Mouse (Mus musculus): ENCODE measurements around the gene Gstp1.

The Gstp1 gene

GRCm38 (mm10) chr19:4003641-4004040 is 34.1 kb downstream of the Gstp1 start:
- ATAC-seq (ENCODE audit: insufficient number of reproducible peaks, low FRiP score, low TSS enrichment) = no peak

GRCm38 (mm10) chr19:4003112-4003511 is 34.7 kb downstream of the Gstp1 start, which contains the start of gene Doc2g:
Gene Doc2g (plus strand): TSS chr19:4003313.
- no peak for ATAC-seq (ENCODE audit: insufficient number of reproducible peaks, low FRiP score, low TSS enrichment)

- no peak for ATAC-seq (ENCODE audit: insufficient number of reproducible peaks, low FRiP score, low TSS enrichment)
These were observed 36.0 kb downstream of the Gstp1 start for GRCm38 (mm10) chr19:4001752-4002151.

GRCm38 (mm10) chr19:4000949-4001525 is 36.7 kb downstream of the Gstp1 start:
- ATAC-seq (ENCODE audit: insufficient number of reproducible peaks, low FRiP score, low TSS enrichment) = no peak

- ATAC-seq (ENCODE audit: insufficient number of reproducible peaks, low FRiP score, low TSS enrichment) = peak; percentile 81
These were observed 37.5 kb downstream of the Gstp1 start, which contains the start of the genes Nudt8 and Gm49405 for GRCm38 (mm10) chr19:4000119-4000900. Gene Nudt8 (plus strand): TSS chr19:4000580. Gene Gm49405 (plus strand): TSS chr19:4000626.

GRCm38 (mm10) chr19:3999121-3999730 is 38.6 kb downstream of the Gstp1 start:
- no peak for ATAC-seq (ENCODE audit: insufficient number of reproducible peaks, low FRiP score, low TSS enrichment)

- ATAC-seq (ENCODE audit: insufficient number of reproducible peaks, low FRiP score, low TSS enrichment) = no peak
These were observed 39.5 kb downstream of the Gstp1 start for GRCm38 (mm10) chr19:3998335-3998734.

- no peak for ATAC-seq (ENCODE audit: insufficient number of reproducible peaks, low FRiP score, low TSS enrichment)
These were observed 40.6 kb downstream of the Gstp1 start for GRCm38 (mm10) chr19:3997231-3997630.

- ATAC-seq (ENCODE audit: insufficient number of reproducible peaks, low FRiP score, low TSS enrichment) = no peak
These were observed 41.0 kb downstream of the Gstp1 start for GRCm38 (mm10) chr19:3996747-3997146.

DNA sequence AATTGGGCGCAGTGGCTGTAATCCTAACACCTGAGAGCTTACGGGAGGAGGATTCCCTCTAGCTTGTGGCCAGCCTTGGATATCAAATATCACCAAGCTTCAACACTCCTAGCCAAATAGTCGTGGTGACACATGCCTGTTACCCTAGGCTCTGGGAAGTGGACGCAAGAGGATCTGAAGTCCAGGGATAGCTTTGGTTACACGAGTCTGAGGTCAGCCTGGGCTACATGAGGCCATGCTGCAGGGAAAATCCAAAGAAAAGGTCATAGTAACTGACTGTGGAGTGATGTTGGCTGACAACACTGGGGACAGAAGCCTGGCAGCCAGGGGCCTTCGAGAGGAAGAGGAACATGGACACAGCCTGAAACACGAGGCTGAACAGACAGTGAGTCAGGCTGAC is 41.7 kb downstream of the Gstp1 start:
- no peak for ATAC-seq (ENCODE audit: insufficient number of reproducible peaks, low FRiP score, low TSS enrichment)

GRCm38 (mm10) chr19:3995505-3995904 is 42.3 kb downstream of the Gstp1 start:
- no peak for ATAC-seq (ENCODE audit: insufficient number of reproducible peaks, low FRiP score, low TSS enrichment)

- no peak for ATAC-seq (ENCODE audit: insufficient number of reproducible peaks, low FRiP score, low TSS enrichment)
These were observed 42.9 kb downstream of the Gstp1 start for GRCm38 (mm10) chr19:3994932-3995331.

- ATAC-seq (ENCODE audit: insufficient number of reproducible peaks, low FRiP score, low TSS enrichment) = no peak
These were observed 45.4 kb downstream of the Gstp1 start, which contains the start of gene Tbx10 for GRCm38 (mm10) chr19:3992416-3992815. Gene Tbx10 (plus strand): TSS chr19:3992752.

GRCm38 (mm10) chr19:3991966-3992365 is 45.8 kb downstream of the Gstp1 start:
- no peak for ATAC-seq (ENCODE audit: insufficient number of reproducible peaks, low FRiP score, low TSS enrichment)

DNA sequence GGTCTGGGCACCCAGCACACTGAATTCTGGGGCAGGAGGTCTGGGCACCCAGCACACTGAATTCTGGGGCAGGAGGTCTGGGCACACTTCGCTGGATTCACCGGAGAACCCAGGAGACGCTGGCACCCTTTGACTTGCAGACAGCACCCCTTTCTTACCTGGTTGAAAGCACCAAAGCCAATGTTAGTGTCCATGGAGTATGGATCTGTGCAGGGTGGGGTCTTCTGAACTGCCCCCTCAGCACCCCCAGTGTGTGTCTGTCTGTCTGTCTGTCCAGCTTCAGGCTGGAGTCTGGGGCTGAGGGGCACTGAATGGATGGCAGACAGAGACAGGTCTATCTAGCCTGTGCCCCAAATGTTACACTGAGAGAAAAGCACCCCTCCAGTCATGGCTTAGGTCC is 46.2 kb downstream of the Gstp1 start:
- no peak for ATAC-seq (ENCODE audit: insufficient number of reproducible peaks, low FRiP score, low TSS enrichment)

DNA sequence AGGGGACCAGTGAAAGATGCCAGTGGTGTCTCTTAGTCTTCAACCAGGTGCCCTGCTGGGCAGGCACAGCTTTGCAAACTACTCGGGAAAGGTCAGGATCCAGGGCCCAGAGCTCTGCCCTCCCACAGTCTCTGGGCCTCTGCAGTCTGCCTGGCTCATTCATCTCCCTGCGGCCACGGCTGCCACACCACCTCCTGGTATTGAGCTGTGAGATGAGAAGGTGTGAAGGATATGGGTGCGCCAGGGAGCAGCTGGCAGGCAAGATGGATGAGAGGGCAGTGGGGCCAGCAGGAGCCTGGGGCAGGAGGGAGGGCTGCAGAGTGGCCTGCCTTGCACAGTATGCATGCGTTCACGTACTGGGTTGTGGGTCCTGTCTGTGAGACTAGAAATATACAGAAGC is 47.0 kb downstream of the Gstp1 start:
- no peak for ATAC-seq (ENCODE audit: insufficient number of reproducible peaks, low FRiP score, low TSS enrichment)

DNA sequence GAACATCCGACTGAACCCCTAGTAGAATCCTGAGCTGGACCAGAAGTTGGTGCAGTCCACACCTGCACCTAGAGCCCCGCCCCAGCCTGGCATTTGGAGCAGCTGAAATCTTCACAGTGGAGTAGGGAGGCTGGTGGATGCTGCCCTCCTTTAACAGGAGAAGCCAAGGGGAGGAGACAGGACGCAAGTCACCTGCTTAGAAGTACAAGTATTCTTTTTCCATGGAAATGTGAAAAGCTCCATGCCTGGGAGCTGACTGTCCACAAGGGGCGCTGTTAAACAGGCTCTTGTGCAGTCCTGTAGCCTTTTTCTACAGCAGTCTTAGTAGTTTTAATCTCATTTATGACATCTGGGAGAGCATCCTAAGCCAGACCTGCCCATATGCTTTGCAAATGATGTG is 49.0 kb downstream of the Gstp1 start:
- ATAC-seq (ENCODE audit: insufficient number of reproducible peaks, low FRiP score, low TSS enrichment) = no peak

- no peak for ATAC-seq (ENCODE audit: insufficient number of reproducible peaks, low FRiP score, low TSS enrichment)
These were observed 49.7 kb downstream of the Gstp1 start for GRCm38 (mm10) chr19:3988066-3988465.

DNA sequence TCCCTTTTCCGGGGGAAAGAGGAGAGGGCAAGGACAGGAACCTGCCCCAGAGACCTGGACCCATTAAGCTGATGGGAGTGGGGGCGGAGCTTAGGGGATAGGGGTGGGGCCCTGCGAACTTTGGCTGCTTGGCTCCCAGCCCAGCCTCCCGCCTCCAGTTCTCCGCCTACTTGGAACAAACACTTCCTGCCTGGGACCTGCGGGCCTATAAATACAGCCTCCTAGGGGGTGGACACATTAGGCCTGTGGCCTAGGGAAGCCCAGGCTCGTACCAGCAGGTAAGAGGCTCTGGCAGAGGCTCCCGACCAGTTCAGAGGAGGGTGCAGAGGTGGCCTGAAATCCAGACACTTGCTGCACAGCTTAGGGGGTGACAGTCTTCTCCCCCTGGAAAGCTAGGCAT is 51.5 kb downstream of the Gstp1 start, which contains the start of gene Acy3:
TSS of gene Acy3 (plus strand) at position 237 of the 400 bp plus-strand sequence.
- no peak for ATAC-seq (ENCODE audit: insufficient number of reproducible peaks, low FRiP score, low TSS enrichment)

Measured in cerebellum, adult (tissue).